Mouse (Mus musculus): ENCODE data around the gene Man1c1. TPM values are rescaled to one million over a fixed set of nuclear protein-coding genes. Genes with fewer than 3 reads are reported as not detected.

Gene Man1c1
- total and polyA plus RNA-seq, 3 experiments: 0.04 to 0.44 (median 0.20) TPM

- in situ Hi-C loops (cut with MboI; ENCODE audit: low pct_ligation_motif_present, low pct_unique_long_range_greater_than_20kb, low sequenced_read_pairs) (no loop called here), dilution Hi-C loops (cut with MboI; ENCODE audit: extremely low pct_ligation_motif_present, extremely low pct_unique_long_range_greater_than_20kb, low sequenced_read_pairs) (no loop called here)
- Histone ChIP-seq H3K9me3 (replicated peaks; ENCODE audit: low read length) (peaks cover 14% of the 10 kb centered on the region), H3K4me3 (replicated peaks in 1 of 3; ENCODE audit: low read depth in 2 of 3, low read length in 2 of 3, poor library complexity in 1 of 3) (no peak overlapping the region), H3K27me3 (replicated peaks) (no peaks in the 10 kb centered on the region), H3K79me2 (replicated peaks; ENCODE audit: control insufficient read depth, extremely low read depth, insufficient read depth, poor library complexity, severe bottlenecking) (no peaks in the 10 kb centered on the region), H3K36me3 (replicated peaks in 1 of 2; ENCODE audit: control insufficient read depth in 1 of 2, insufficient read depth in 1 of 2, low read length in 1 of 2) (no peaks in the 10 kb centered on the region), H3K4me2 (ENCODE audit: insufficient read depth, low read depth, poor library complexity, severe bottlenecking) (no peak overlapping the region), H3K9ac (ENCODE audit: insufficient read depth, low read depth) (no peak overlapping the region), H3K27ac (ENCODE audit: insufficient read depth, low read depth) (no peak overlapping the region), H3K4me1 (ENCODE audit: control insufficient read depth in 1 of 2, insufficient read depth in 2 of 2) (peaks cover 0 to 19% of the 10 kb centered on the region in 2 experiments; a peak in 2 of 4 replicates)
- DNase-seq (ENCODE audit: extremely low read depth): no peak
- TF ChIP-seq EP300 (IDR thresholded peaks at IDR 0.05; ENCODE audit: low read length): no peak
- no peak for TF ChIP-seq ZKSCAN1 (IDR thresholded peaks at IDR 0.05; ENCODE audit: borderline replicate concordance, low read depth, low read length)
- no peak for TF ChIP-seq HCFC1 (IDR thresholded peaks at IDR 0.05; ENCODE audit: low read depth, low read length)
- no peak for TF ChIP-seq TCF12 (IDR thresholded peaks at IDR 0.05; ENCODE audit: low read depth, low read length)
- TF ChIP-seq SMC3 (IDR thresholded peaks at IDR 0.05; ENCODE audit: low read depth, low read length): no peak
These were observed 20.2 kb downstream of the Man1c1 start for GRCm38 (mm10) chr4:134683892-134684291.

- Histone ChIP-seq H3K79me2 (replicated peaks; ENCODE audit: control insufficient read depth, extremely low read depth, insufficient read depth, poor library complexity, severe bottlenecking) (no peaks in the 10 kb centered on the region), H3K9ac (ENCODE audit: insufficient read depth, low read depth) (no peak overlapping the region), H3K4me2 (ENCODE audit: insufficient read depth, low read depth, poor library complexity, severe bottlenecking) (no peak overlapping the region), H3K27me3 (replicated peaks) (no peaks in the 10 kb centered on the region), H3K27ac (ENCODE audit: insufficient read depth, low read depth) (no peak overlapping the region), H3K9me3 (replicated peaks; ENCODE audit: low read length) (peaks cover 14% of the 10 kb centered on the region), H3K36me3 (replicated peaks in 1 of 2; ENCODE audit: control insufficient read depth in 1 of 2, insufficient read depth in 1 of 2, low read length in 1 of 2) (no peaks in the 10 kb centered on the region), H3K4me1 (ENCODE audit: control insufficient read depth in 1 of 2, insufficient read depth in 2 of 2) (peaks cover 0 to 17% of the 10 kb centered on the region in 2 experiments; a peak in 2 of 4 replicates), H3K4me3 (replicated peaks in 1 of 3; ENCODE audit: low read depth in 2 of 3, low read length in 2 of 3, poor library complexity in 1 of 3) (no peak overlapping the region)
- TF ChIP-seq ZKSCAN1 (IDR thresholded peaks at IDR 0.05; ENCODE audit: borderline replicate concordance, low read depth, low read length): no peak
- TF ChIP-seq ZNF384 (IDR thresholded peaks at IDR 0.05; ENCODE audit: low read depth, low read length): no peak
- TF ChIP-seq CTCF (conservative IDR thresholded peaks at IDR 0.05 in 1 of 2, IDR thresholded peaks at IDR 0.05 in 1 of 2; ENCODE audit: low read depth in 2 of 2, low read length in 2 of 2): no peak
- no peak for TF ChIP-seq MAX (IDR thresholded peaks at IDR 0.05; ENCODE audit: low read length)
- TF ChIP-seq E2F4 (IDR thresholded peaks at IDR 0.05; ENCODE audit: insufficient replicate concordance, low read depth, low read length): no peak
- no peak for TF ChIP-seq USF1 (IDR thresholded peaks at IDR 0.05; ENCODE audit: low read depth, low read length)
- no peak for TF ChIP-seq BHLHE40 (IDR thresholded peaks at IDR 0.05; ENCODE audit: low read depth, low read length)
- no peak for TF ChIP-seq ETS1 (conservative IDR thresholded peaks at IDR 0.05; ENCODE audit: low read depth, low read length)
- no peak for TF ChIP-seq EP300 (IDR thresholded peaks at IDR 0.05; ENCODE audit: low read length)
- TF ChIP-seq POLR2A (IDR thresholded peaks at IDR 0.05; ENCODE audit: low read depth, low read length): no peak
- no peak for TF ChIP-seq RCOR1 (conservative IDR thresholded peaks at IDR 0.05; ENCODE audit: low read depth, low read length)
- no peak for TF ChIP-seq NELFE (IDR thresholded peaks at IDR 0.05; ENCODE audit: low read depth, low read length)
- TF ChIP-seq TCF12 (IDR thresholded peaks at IDR 0.05; ENCODE audit: low read depth, low read length): no peak
- TF ChIP-seq CHD1 (IDR thresholded peaks at IDR 0.05; ENCODE audit: low read depth, low read length): no peak
- TF ChIP-seq MAZ (IDR thresholded peaks at IDR 0.05; ENCODE audit: low read depth, low read length): no peak
- TF ChIP-seq UBTF (IDR thresholded peaks at IDR 0.05; ENCODE audit: low read depth, low read length): no peak
- no peak for TF ChIP-seq IRF4 (IDR thresholded peaks at IDR 0.05; ENCODE audit: low read depth, low read length)
- no peak for TF ChIP-seq NRF1 (IDR thresholded peaks at IDR 0.05; ENCODE audit: low read depth, low read length)
- no peak for TF ChIP-seq JUND (conservative IDR thresholded peaks at IDR 0.05; ENCODE audit: low read depth, low read length)
- in situ Hi-C loops (cut with MboI; ENCODE audit: low pct_ligation_motif_present, low pct_unique_long_range_greater_than_20kb, low sequenced_read_pairs) (no loop called here), dilution Hi-C loops (cut with MboI; ENCODE audit: extremely low pct_ligation_motif_present, extremely low pct_unique_long_range_greater_than_20kb, low sequenced_read_pairs) (no loop called here)
- DNase-seq (ENCODE audit: extremely low read depth): no peak
These were observed 21.1 kb downstream of the Man1c1 start for GRCm38 (mm10) chr4:134683008-134683407.
